In the genomic region with DNA sequence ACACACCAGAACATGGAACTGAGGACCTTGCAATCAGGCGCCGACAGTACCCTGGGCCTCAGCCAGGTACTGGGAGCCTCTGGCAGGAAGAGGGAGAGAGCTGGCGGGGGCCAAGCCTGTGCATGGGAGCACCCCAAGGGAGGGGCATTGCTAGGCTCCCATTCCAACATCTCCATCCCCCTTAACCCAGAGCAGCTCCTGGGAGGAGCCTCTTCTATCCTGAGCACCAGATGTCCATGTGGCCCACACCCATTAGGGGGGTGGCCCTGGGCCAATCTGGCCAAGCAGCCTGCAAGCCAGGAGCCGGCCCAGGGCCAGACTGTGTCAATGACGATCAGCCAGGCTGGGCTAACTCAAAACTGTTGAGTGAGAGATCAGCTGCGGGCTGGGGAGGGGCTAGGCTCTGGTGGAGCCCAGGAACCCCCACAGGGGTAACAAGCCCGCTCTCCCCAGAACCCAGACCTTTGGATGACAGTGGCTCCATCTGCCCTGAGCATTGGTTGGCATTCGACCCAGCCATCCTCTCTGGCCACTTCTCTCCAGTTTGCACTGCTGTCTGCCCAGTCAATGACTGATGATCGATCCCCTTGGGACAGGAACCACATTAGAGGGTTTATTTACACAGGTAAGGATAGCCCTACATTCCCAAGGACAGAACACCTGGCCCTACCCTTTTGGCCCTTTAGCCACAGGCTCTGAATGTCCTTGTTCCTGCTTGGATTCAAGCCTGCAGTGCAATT, we compare ENCODE assay signal across 9 mouse cellular contexts. TPM values are rescaled to one million over a fixed set of nuclear protein-coding genes. Genes with fewer than 3 reads are reported as not detected.
A peak's percentile ranks its signal among the peaks of the same experiment; 100 is the strongest.
DNase-seq lines count a peak whose midpoint lies in the region; ATAC-seq and TF ChIP-seq lines count a peak whose summit lies in the region.
"Had no signal": no experiment of that assay in that cellular context is flagged by ENCODE, and none has a peak within 500 bp of the region (broad histone marks: within the 10 kb centered on the region; RNA-seq: fewer than 3 reads in every experiment).

No protein-coding gene starts in this region.

- H3K4me2 ChIP-seq in heart, embryonic 15.5 days, result peak overlapping the region; percentile 41; the same call in 1 of the 2 replicates
- H3K4me2 ChIP-seq in limb, embryonic 14.5 days (replicated peaks; ENCODE audit: low read depth, low read length, severe bottlenecking), result no peak overlapping the region

- TF ChIP-seq EP300 in ES-Bruce4 (IDR thresholded peaks at IDR 0.05; ENCODE audit: insufficient read depth, low read depth, low read length), result no peak

- no peaks in the 10 kb centered on the region for H3K9me3 ChIP-seq in ES-Bruce4 (replicated peaks; ENCODE audit: control insufficient read depth, insufficient read depth, low read length, poor library complexity, severe bottlenecking)
- H3K9me3 ChIP-seq in heart, embryonic 15.5 days (replicated peaks), result no peaks in the 10 kb centered on the region
- no peaks in the 10 kb centered on the region for H3K9me3 ChIP-seq in limb, embryonic 14.5 days (ENCODE audit: control insufficient read depth, low read length)

- H3K27ac ChIP-seq in ES-Bruce4 (ENCODE audit: insufficient read depth, low read length), result no peak overlapping the region
- H3K27ac ChIP-seq in heart, embryonic 15.5 days, result no peak overlapping the region
- no peak overlapping the region for H3K27ac ChIP-seq in limb, embryonic 14.5 days (replicated peaks; ENCODE audit: low read depth, low read length)
- peak overlapping the region; percentile 45; the same call in 1 of the 2 replicates for H3K27ac ChIP-seq in olfactory bulb, adult 2 months (ENCODE audit: insufficient read depth, low read depth, low read length)
- H3K27ac ChIP-seq: liver, embryonic 14.5 days had no signal

- H3K9ac ChIP-seq in ES-Bruce4 (ENCODE audit: low read depth, poor library complexity, severe bottlenecking), result peak overlapping the region; percentile 32; the same call in 1 of the 2 replicates
- no peak overlapping the region for H3K9ac ChIP-seq in heart, embryonic 15.5 days
- no peak overlapping the region for H3K9ac ChIP-seq in limb, embryonic 14.5 days (ENCODE audit: low read depth, low read length, severe bottlenecking)
- H3K9ac ChIP-seq: liver, embryonic 14.5 days had no signal

- ATAC-seq in heart, embryonic 15.5 days (replicated peaks; ENCODE audit: insufficient number of reproducible peaks, insufficient read depth, low FRiP score, low read depth), result peak; percentile 77
- ATAC-seq in limb, embryonic 14.5 days (ENCODE audit: low FRiP score, low read depth), result peak; percentile 38; the same call in 1 of the 2 replicates

- no peak for TF ChIP-seq POLR2A in ES-Bruce4 (IDR thresholded peaks at IDR 0.05; ENCODE audit: insufficient read depth, low read length)
- TF ChIP-seq POLR2A in limb, embryonic 14.5 days (IDR thresholded peaks at IDR 0.05; ENCODE audit: borderline replicate concordance, extremely low read depth, insufficient read depth, insufficient read length), result no peak
- TF ChIP-seq POLR2A in olfactory bulb, adult 2 months (IDR thresholded peaks at IDR 0.05; ENCODE audit: insufficient read depth, low read depth, low read length), result 0 out of 2 replicates have a peak, but pooled peaks have one; percentile 18

- WGBS in heart, embryonic 15.5 days, result 40% methylated on average over 9 of the region's 9 CpGs
- 46% methylated on average over 8 of the region's 9 CpGs for whole genome bisulfite sequencing in limb, embryonic 14.5 days
- 36% methylated on average over 9 of the region's 9 CpGs for WGBS in olfactory bulb, adult 2 months

- peaks cover 6% of the 10 kb centered on the region; the same call in 1 of the 2 replicates for H3K36me3 ChIP-seq in ES-Bruce4 (ENCODE audit: control insufficient read depth, insufficient read depth, low read length, poor library complexity, severe bottlenecking)
- H3K36me3 ChIP-seq in heart, embryonic 15.5 days, result peaks cover 27% of the 10 kb centered on the region
- peaks cover 48% of the 10 kb centered on the region for H3K36me3 ChIP-seq in limb, embryonic 14.5 days (ENCODE audit: control insufficient read depth, insufficient read depth, low read length)

- H3K27me3 ChIP-seq in ES-Bruce4 (ENCODE audit: control insufficient read depth, insufficient read depth, low read length, poor library complexity, severe bottlenecking), result no peaks in the 10 kb centered on the region
- peaks cover 76% of the 10 kb centered on the region for H3K27me3 ChIP-seq in heart, embryonic 15.5 days
- H3K27me3 ChIP-seq in limb, embryonic 14.5 days (ENCODE audit: control insufficient read depth, insufficient read depth, low read length), result peaks cover 64% of the 10 kb centered on the region

- peak; percentile 89 for DNase-seq in adipocyte (ENCODE audit: low spot score)
- DNase-seq in fibroblast of lung, adult 2 months (ENCODE audit: low read depth), result peak; percentile 59
- DNase-seq in limb, embryonic 14.5 days (ENCODE audit: low spot score), result peak; percentile 46
- no peak for DNase-seq in thymus, postnatal 14 days
- DNase-seq in T-cell, adult 2 months (ENCODE audit: low spot score), result no peak

- no peak for TF ChIP-seq CTCF in ES-Bruce4 (IDR thresholded peaks at IDR 0.05; ENCODE audit: low read depth, low read length)
- no peak for TF ChIP-seq CTCF in olfactory bulb, adult 2 months (IDR thresholded peaks at IDR 0.05; ENCODE audit: insufficient read depth, low read depth, low read length)

- H3K4me1 ChIP-seq in ES-Bruce4 (ENCODE audit: control insufficient read depth, insufficient read depth, low read length), result peaks cover 9% of the 10 kb centered on the region
- peaks cover 23% of the 10 kb centered on the region for H3K4me1 ChIP-seq in heart, embryonic 15.5 days (replicated peaks)
- H3K4me1 ChIP-seq in limb, embryonic 14.5 days (ENCODE audit: control insufficient read depth, insufficient read depth, low read length), result peaks cover 11% of the 10 kb centered on the region; the same call in 1 of the 2 replicates
- H3K4me1 ChIP-seq in olfactory bulb, adult 2 months (ENCODE audit: control insufficient read depth, insufficient read depth, low read length), result peaks cover 62% of the 10 kb centered on the region

- peak overlapping the region; percentile 22 for H3K4me3 ChIP-seq in ES-Bruce4 (ENCODE audit: low read depth, low read length)
- peak overlapping the region; percentile 17; the same call in 1 of the 2 replicates for H3K4me3 ChIP-seq in heart, embryonic 15.5 days
- 0 out of 2 replicates have a peak overlapping the region, but pooled peaks have one; percentile 5 for H3K4me3 ChIP-seq in limb, embryonic 14.5 days (replicated peaks; ENCODE audit: low read length)
- no peak overlapping the region for H3K4me3 ChIP-seq in olfactory bulb, adult 2 months (ENCODE audit: insufficient read depth, low read depth, low read length)

RNA-seq across cellular contexts. Expression of a gene that starts 6.1 kb away (rescaled TPM):
- polyA plus RNA-seq in ES-Bruce4 (2011; ENCODE audit: insufficient read depth, insufficient read length, low read depth, missing spikeins), result 6.8 and 7.4 TPM in 2 replicates
- 0.22 and 0.25 TPM in 2 replicates for polyA plus RNA-seq in heart, embryonic 15.5 days (2015; fragmentation: Nextera tagmentation; extraction: Ambion mirVana)
- 1.1 and 1.5 TPM in 2 replicates for polyA plus RNA-seq in limb, embryonic 14.5 days (2012; rRNA removed)
- 0.41 and 0.54 TPM in 2 replicates for polyA plus RNA-seq in limb, embryonic 14.5 days (2014; fragmentation: Nextera tagmentation; extraction: Ambion mirVana)
- polyA plus RNA-seq in olfactory bulb, adult 2 months (2012; ENCODE audit: insufficient read depth, insufficient read length, low replicate concordance, missing spikeins), result not detected in 2 replicates

RNA-seq across cellular contexts. Expression of a gene that starts 17.6 kb away (rescaled TPM):
- 1.9 and 2.3 TPM in 2 replicates for polyA plus RNA-seq in ES-Bruce4 (2011; ENCODE audit: insufficient read depth, insufficient read length, low read depth, missing spikeins)
- polyA plus RNA-seq in heart, embryonic 15.5 days (2015; fragmentation: Nextera tagmentation; extraction: Ambion mirVana), result not detected in 2 replicates
- polyA plus RNA-seq in limb, embryonic 14.5 days (2012; rRNA removed), result 0.29 and 0.46 TPM in 2 replicates
- polyA plus RNA-seq in limb, embryonic 14.5 days (2014; fragmentation: Nextera tagmentation; extraction: Ambion mirVana), result 0.22 and 0.29 TPM in 2 replicates
- polyA plus RNA-seq in olfactory bulb, adult 2 months (2012; ENCODE audit: insufficient read depth, insufficient read length, low replicate concordance, missing spikeins), result not detected in 2 replicates

RNA-seq across cellular contexts. Expression of a gene that starts 38.0 kb away (rescaled TPM):
- 43.2 and 52.0 TPM in 2 replicates for polyA plus RNA-seq in ES-Bruce4 (2011; ENCODE audit: insufficient read depth, insufficient read length, low read depth, missing spikeins)
- polyA plus RNA-seq in heart, embryonic 15.5 days (2015; fragmentation: Nextera tagmentation; extraction: Ambion mirVana), result 54.0 and 55.7 TPM in 2 replicates
- polyA plus RNA-seq in limb, embryonic 14.5 days (2012; rRNA removed), result 39.4 and 43.3 TPM in 2 replicates
- polyA plus RNA-seq in limb, embryonic 14.5 days (2014; fragmentation: Nextera tagmentation; extraction: Ambion mirVana), result 57.7 and 59.3 TPM in 2 replicates
- not detected in 2 replicates for polyA plus RNA-seq in olfactory bulb, adult 2 months (2012; ENCODE audit: insufficient read depth, insufficient read length, low replicate concordance, missing spikeins)

RNA-seq across cellular contexts. Expression of a gene that starts 45.7 kb away (rescaled TPM):
- polyA plus RNA-seq in ES-Bruce4 (2011; ENCODE audit: insufficient read depth, insufficient read length, low read depth, missing spikeins), result not detected in 2 replicates
- polyA plus RNA-seq in heart, embryonic 15.5 days (2015; fragmentation: Nextera tagmentation; extraction: Ambion mirVana), result not detected in 2 replicates
- polyA plus RNA-seq in limb, embryonic 14.5 days (2012; rRNA removed), result 0.35 and 0.40 TPM in 2 replicates
- polyA plus RNA-seq in limb, embryonic 14.5 days (2014; fragmentation: Nextera tagmentation; extraction: Ambion mirVana), result not detected in 2 replicates
- not detected in 2 replicates for polyA plus RNA-seq in olfactory bulb, adult 2 months (2012; ENCODE audit: insufficient read depth, insufficient read length, low replicate concordance, missing spikeins)

RNA-seq across cellular contexts. Expression of a gene that starts 59.6 kb away (rescaled TPM):
- polyA plus RNA-seq in ES-Bruce4 (2011; ENCODE audit: insufficient read depth, insufficient read length, low read depth, missing spikeins), result 205 and 210 TPM in 2 replicates
- polyA plus RNA-seq in heart, embryonic 15.5 days (2015; fragmentation: Nextera tagmentation; extraction: Ambion mirVana), result 73.8 and 106 TPM in 2 replicates
- polyA plus RNA-seq in limb, embryonic 14.5 days (2012; rRNA removed), result 131 and 253 TPM in 2 replicates
- 122 and 125 TPM in 2 replicates for polyA plus RNA-seq in limb, embryonic 14.5 days (2014; fragmentation: Nextera tagmentation; extraction: Ambion mirVana)
- 282 TPM in 1 of 2 replicates, not detected in the other for polyA plus RNA-seq in olfactory bulb, adult 2 months (2012; ENCODE audit: insufficient read depth, insufficient read length, low replicate concordance, missing spikeins)

Comparison
In these comparisons a context has a peak if more than half of its experiments do, and no peak if none do; other contexts are left out.
1. DNase-seq: peak in adipocyte (single experiment), fibroblast of lung, adult 2 months (single experiment) and limb, embryonic 14.5 days (single experiment); none in thymus, postnatal 14 days (single experiment) and T-cell, adult 2 months (single experiment).
2. RNA of a gene that starts 38.0 kb away (polyA plus RNA-seq): 39.4 to 59.3 TPM in limb, embryonic 14.5 days, 54.0 to 55.7 TPM in heart, embryonic 15.5 days and 43.2 to 52.0 TPM in ES-Bruce4; not detected in olfactory bulb, adult 2 months; every median in the first group is over 10 times any median in the second.